Mouse (Mus musculus) heart, embryonic 10.5 days (tissue): Measurements from ENCODE around the gene Podxl2. TPM values are rescaled to one million over a fixed set of nuclear protein-coding genes. Genes with fewer than 3 reads are reported as not detected.

Experiments
- DNase-seq: peaks from one replicate; pipeline ENCODE4 v3.0.0-alpha.2; 2017; ENCODE audit warnings: low spot score
- H3K27ac ChIP-seq: fragments of 300-500 bp; sonication (generic); 2 replicates; pipeline ENCODE4 v1.5.1; 2016; ENCODE audit warnings: mild to moderate bottlenecking
- H3K27me3 ChIP-seq: fragments of 300-500 bp; sonication (generic); 2 replicates; pipeline ENCODE4 v1.6.1; 2016; ENCODE audit warnings: mild to moderate bottlenecking; ENCODE audit not compliant: poor library complexity, insufficient read depth, severe bottlenecking
- H3K36me3 ChIP-seq: fragments of 300-500 bp; sonication (generic); 2 replicates; pipeline ENCODE4 v1.6.1; 2016; ENCODE audit warnings: mild to moderate bottlenecking, moderate library complexity
- H3K4me1 ChIP-seq: fragments of 300-500 bp; sonication (generic); 2 replicates; pipeline ENCODE4 v1.6.1; 2016; ENCODE audit warnings: mild to moderate bottlenecking
- H3K4me3 ChIP-seq: fragments of 300-500 bp; sonication (generic); 2 replicates; pipeline ENCODE4 v1.5.1; 2016; ENCODE audit warnings: mild to moderate bottlenecking, moderate library complexity
- H3K9me3 ChIP-seq: fragments of 300-500 bp; sonication (generic); 2 replicates; pipeline ENCODE4 v1.6.1; 2016; ENCODE audit warnings: mild to moderate bottlenecking, moderate library complexity
- WGBS: fragments of 180-500 bp; shearing (Covaris S2); methylation state at CpG from one replicate; pipeline ENCODE4 v1.1.7; 2016; 5-methylcytosine and 5-hydroxymethylcytosine counted together
- polyA plus RNA-seq: library from polyadenylated mRNA; unstranded; fragments of >200 nt; fragmentation: Nextera tagmentation; extraction: Ambion mirVana; gene quantifications from 2 replicates; pipeline ENCODE4 v1.2.1, GENCODE M21; 2016

Podxl2 gene
- polyA plus RNA-seq, 1 experiment from 2014 or later: 26.7 TPM

- Histone ChIP-seq H3K27ac (no peak overlapping the region), H3K36me3 (no peaks in the 10 kb centered on the region), H3K4me1 (peaks cover 25% of the 10 kb centered on the region), H3K27me3 (peaks cover 5% of the 10 kb centered on the region; the same call in 1 of the 2 replicates), H3K9me3 (no peaks in the 10 kb centered on the region), H3K4me3 (no peak overlapping the region)
- DNase-seq: no peak
- 59% methylated on average over 2 of the region's 2 CpGs for WGBS
Observed at GRCm38 (mm10) chr6:88793243-88793642, 81.6 kb downstream of the Podxl2 start.

Other genes starting within 250 kb of the Podxl2 start
- gene Kbtbd12, start 237.1 kb downstream of the Podxl2 start, polyA plus RNA-seq: 6.4 and 11.0 TPM in 2 replicates
- 5.4 and 6.4 TPM in 2 replicates for gene Mgll, start 150.6 kb downstream of the Podxl2 start, polyA plus RNA-seq
- gene Abtb1, start 33.1 kb downstream of the Podxl2 start, polyA plus RNA-seq: 20.9 and 23.5 TPM in 2 replicates
- 184 TPM in 2 replicates for gene Mcm2, start 23.7 kb upstream of the Podxl2 start, polyA plus RNA-seq
- 46.1 and 52.4 TPM in 2 replicates for gene Tpra1, start 27.2 kb upstream of the Podxl2 start, polyA plus RNA-seq